Mouse (Mus musculus) gastrocnemius, adult 18-20 months (tissue): ENCODE measurements around the gene S1pr4. TPM values are rescaled to one million over a fixed set of nuclear protein-coding genes. Genes with fewer than 3 reads are reported as not detected.

Experiments used
- DNase-seq: peaks from one replicate; pipeline ENCODE4 v3.0.0; 2021; ENCODE audit warnings: low spot score
- total RNA-seq, 2 experiments: library from RNA; stranded (reverse); gene quantifications; 2 replicates each; pipeline ENCODE4 v1.2.3; 2021

S1pr4 gene
- total RNA-seq, 2 experiments from 2014 or later: 0.71 to 0.78 TPM

GRCm38 (mm10) chr10:81519978-81520365 is 20.0 kb upstream of the S1pr4 start:
- no peak for DNase-seq

- DNase-seq: no peak
Measured at GRCm38 (mm10) chr10:81519227-81519977, 19.5 kb upstream of the S1pr4 start.

GRCm38 (mm10) chr10:81518546-81518945 is 18.6 kb upstream of the S1pr4 start:
- DNase-seq: peak; percentile 71

- no peak for DNase-seq
Measured at GRCm38 (mm10) chr10:81517227-81517626, 17.3 kb upstream of the S1pr4 start.

GRCm38 (mm10) chr10:81513798-81514197 is 13.9 kb upstream of the S1pr4 start:
- no peak for DNase-seq

- DNase-seq: no peak
Measured at GRCm38 (mm10) chr10:81510246-81510810, 10.4 kb upstream of the S1pr4 start.

- DNase-seq: no peak
Measured at GRCm38 (mm10) chr10:81507691-81508489, 8.0 kb upstream of the S1pr4 start.

GRCm38 (mm10) chr10:81507095-81507494 is 7.2 kb upstream of the S1pr4 start:
- no peak for DNase-seq

- no peak for DNase-seq
Measured at GRCm38 (mm10) chr10:81505016-81505664, 5.2 kb upstream of the S1pr4 start.

GRCm38 (mm10) chr10:81502658-81503057 is 2.7 kb upstream of the S1pr4 start:
- peak; percentile 90 for DNase-seq

GRCm38 (mm10) chr10:81501863-81502262 is 1.9 kb upstream of the S1pr4 start:
- DNase-seq: no peak

- DNase-seq: no peak
Measured at GRCm38 (mm10) chr10:81499250-81499901, 556 bp downstream of the S1pr4 start.

- no peak for DNase-seq
Measured at GRCm38 (mm10) chr10:81498316-81499249, 1.3 kb downstream of the S1pr4 start.

GRCm38 (mm10) chr10:81497401-81498270 is 2.3 kb downstream of the S1pr4 start:
- no peak for DNase-seq

GRCm38 (mm10) chr10:81496969-81497368 is 3.0 kb downstream of the S1pr4 start:
- no peak for DNase-seq

GRCm38 (mm10) chr10:81496264-81496901 is 3.5 kb downstream of the S1pr4 start, which contains the start of gene Ncln:
TSS of gene Ncln (minus strand) at chr10:81496392.
- peak; percentile 99 for DNase-seq

GRCm38 (mm10) chr10:81495616-81496263 is 4.2 kb downstream of the S1pr4 start:
- peak; percentile 34 for DNase-seq

GRCm38 (mm10) chr10:81495151-81495550 is 4.8 kb downstream of the S1pr4 start:
- no peak for DNase-seq
